Mouse (Mus musculus): ENCODE results near the gene Cxcr4.

Gene Cxcr4

GRCm38 (mm10) chr1:128592211-128592741 lies at the start of gene Cxcr4:
TSS of gene Cxcr4 (minus strand) at chr1:128592293.
- peak; percentile 92 for DNase-seq (ENCODE audit: low read depth, low spot score)

GRCm38 (mm10) chr1:128639707-128640107 lies 47.6 kb upstream of the Cxcr4 start:
- DNase-seq (ENCODE audit: low read depth, low spot score) = no peak

DNA sequence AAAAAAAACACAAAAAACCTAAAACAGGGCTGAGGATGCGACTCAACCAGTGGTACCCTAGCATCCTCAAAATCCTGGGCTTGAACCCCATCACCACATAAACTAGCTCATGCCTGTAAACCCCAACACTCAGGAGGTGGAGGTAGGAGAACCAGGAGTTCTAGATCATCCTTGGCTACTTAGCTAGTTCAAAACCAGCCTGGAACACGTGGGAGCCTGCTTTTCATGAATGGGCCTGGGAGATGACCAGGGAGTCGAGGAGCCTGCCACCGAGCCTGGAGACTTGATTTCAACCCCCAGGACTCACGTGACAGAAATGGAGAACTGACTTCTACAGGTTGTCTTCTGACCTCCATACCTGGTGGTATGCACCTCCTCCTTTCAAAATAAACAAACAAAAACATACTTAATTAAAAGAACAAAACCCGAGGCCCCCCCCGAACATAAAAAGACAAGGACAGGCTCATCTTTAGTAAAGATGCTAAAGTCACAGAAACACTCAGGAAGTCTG lies 45.2 kb upstream of the Cxcr4 start:
- no peak for DNase-seq (ENCODE audit: low read depth, low spot score)

GRCm38 (mm10) chr1:128636258-128637229 lies 44.5 kb upstream of the Cxcr4 start:
- DNase-seq (ENCODE audit: low read depth, low spot score) = no peak

DNA sequence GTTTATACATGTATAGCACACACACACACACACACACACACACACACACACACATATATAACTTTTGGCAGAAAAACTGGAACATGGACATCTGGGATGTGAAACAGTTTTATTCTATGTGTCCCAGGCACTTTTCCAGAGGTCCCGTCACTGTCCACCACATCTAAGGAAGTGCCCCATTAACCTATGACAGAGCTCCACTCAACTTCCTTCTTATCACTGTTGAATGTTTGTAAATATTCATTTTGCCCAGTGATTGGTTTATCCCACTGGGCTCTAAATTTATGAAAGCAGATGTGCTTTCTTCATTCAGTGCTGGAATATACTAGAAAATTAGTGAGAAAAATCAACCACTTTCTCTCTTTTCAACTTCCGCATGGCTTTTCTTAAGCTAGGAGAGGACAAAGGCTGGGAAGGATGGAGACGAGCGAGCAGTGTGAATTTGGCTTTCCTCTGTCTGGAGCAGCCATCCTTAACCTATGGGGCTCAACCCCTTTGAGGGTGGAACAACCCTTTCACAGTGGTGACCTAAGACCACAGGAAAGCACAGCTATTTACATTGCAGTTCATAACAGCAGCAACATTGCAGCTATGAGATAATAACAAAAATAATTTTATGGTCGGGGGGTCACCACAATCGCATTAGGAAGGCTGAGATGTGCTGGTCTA lies 41.8 kb upstream of the Cxcr4 start:
- DNase-seq (ENCODE audit: low read depth, low spot score) = no peak

GRCm38 (mm10) chr1:128632522-128632921 lies 40.4 kb upstream of the Cxcr4 start:
- DNase-seq (ENCODE audit: low read depth, low spot score) = no peak

GRCm38 (mm10) chr1:128626144-128626678 lies 34.1 kb upstream of the Cxcr4 start:
- no peak for DNase-seq (ENCODE audit: low read depth, low spot score)

DNA sequence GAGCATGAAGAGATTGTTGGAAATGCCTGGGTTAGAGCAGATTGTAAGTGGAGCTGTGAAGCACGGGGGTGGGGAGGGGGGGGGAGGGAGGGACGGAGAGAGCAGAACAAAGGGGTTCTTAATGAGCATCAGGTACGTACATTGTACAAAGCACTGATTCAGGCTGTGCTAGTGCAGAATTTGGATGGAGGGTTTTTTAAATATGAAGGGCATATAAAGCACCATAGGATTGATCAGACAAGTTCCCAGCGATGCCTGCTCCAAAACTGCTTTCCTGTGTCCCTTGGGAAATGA lies 31.4 kb upstream of the Cxcr4 start:
- no peak for DNase-seq (ENCODE audit: low read depth, low spot score)

- DNase-seq (ENCODE audit: low read depth, low spot score) = no peak
Observed at GRCm38 (mm10) chr1:128622867-128623593, 30.9 kb upstream of the Cxcr4 start.

DNA sequence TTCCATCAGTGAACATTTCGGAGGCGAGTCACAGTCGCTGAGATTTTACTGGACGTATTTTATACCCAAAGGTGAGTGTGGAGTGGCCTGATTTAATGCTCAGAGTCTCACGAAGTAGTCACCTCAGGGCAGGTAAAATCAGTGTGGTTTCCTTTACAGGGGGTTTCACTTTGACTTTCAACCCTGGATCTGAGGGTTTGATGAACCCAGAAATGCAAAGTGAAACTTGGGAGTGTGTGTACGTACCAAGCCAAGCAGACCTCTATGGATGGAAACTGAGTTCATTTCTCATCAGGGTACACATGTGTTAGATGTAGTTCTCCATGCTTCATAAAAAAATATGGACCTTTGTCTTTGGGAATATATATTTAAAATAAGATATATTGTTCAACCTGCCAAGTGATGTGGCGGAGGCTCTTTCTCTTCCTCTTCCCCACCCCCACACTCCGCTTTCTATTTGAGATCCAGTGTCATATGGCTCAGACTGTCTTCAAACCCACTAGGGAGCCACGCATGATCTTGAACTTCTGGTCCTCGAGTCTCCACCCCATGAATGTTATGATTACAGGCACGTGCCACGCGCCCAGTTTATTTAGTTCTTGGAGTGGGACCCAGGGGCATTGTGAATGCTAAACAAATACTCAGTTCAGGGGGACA lies 25.7 kb upstream of the Cxcr4 start:
- peak; percentile 60 for DNase-seq (ENCODE audit: low read depth, low spot score)

DNA sequence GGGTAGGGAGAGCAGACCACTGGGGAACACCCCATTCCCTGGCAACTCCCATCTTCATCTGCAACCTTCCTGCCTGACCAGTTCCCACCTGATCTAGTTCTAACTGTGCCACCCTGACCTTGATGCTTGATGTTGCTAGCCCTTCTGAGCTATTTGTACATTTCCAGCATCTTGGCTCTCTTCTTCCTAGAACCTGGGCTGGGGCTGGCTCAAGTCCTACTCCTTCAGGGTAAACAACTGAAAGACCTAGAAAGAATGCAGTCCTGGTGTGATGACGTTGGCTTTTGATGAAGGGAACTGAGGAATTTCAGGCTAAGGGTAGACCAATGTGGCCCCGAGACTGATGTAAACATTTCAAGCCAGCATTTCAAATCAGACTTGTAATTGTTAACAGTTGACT lies 24.5 kb upstream of the Cxcr4 start:
- DNase-seq (ENCODE audit: low read depth, low spot score) = no peak

DNA sequence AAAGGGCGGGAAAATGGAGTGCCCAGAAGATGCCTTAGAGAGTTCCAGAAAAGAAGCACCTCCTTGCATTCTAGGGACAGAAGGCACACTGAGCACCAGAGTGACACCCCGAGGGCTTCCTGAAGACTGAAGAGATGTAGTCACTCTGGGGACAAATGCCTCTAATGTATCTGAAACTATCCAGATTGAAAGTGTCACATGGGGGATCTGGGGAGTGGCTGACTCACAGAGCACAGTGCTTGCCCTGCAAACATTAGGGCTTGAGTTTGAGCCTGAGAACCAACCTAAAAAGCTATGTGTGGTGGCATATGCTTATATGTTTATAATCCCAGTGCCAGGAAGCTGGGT lies 23.3 kb upstream of the Cxcr4 start:
- no peak for DNase-seq (ENCODE audit: low read depth, low spot score)

DNA sequence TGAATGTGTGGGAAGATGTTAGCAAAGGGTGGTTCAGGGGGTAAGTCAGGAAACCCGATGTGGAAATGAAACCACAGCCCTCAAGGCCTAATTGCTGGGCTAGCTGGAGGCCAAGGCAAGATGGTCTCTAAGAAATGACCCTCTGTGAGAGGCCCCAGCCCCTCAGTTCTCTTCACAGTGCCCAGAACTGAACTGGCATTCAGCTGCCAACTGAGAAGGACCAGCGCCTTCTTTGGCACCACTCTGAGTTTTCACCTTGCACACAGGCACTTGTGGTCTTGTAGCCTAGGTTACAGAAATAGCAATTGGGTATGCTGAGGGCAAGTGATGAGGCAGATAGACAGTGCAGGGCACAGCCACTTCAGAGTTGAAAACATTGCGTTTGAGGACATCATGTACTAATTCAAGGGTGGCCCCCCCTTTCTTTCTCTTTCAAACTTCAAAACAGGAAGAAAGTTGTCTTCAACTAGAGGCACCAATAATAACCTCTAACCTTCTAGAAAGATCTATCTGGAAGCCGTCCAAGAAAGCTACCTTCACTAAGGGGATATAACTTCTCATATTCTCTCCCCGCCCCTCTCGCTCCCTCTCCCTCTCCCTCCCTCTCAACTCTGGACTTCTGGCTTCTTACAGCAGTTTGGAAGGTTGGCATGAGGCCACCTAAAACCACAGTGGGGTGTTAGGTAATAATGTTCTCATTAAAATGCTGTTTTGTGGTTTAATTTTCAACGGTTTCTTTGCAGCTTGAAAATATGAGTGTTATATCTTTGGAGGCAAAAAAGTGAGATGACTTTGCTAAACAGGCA lies 22.8 kb upstream of the Cxcr4 start:
- peak; percentile 95 for DNase-seq (ENCODE audit: low read depth, low spot score)

- peak; percentile 48 for DNase-seq (ENCODE audit: low read depth, low spot score)
Observed at GRCm38 (mm10) chr1:128608119-128608518, 16.0 kb upstream of the Cxcr4 start.

GRCm38 (mm10) chr1:128607423-128607822 lies 15.3 kb upstream of the Cxcr4 start:
- DNase-seq (ENCODE audit: low read depth, low spot score) = no peak

DNA sequence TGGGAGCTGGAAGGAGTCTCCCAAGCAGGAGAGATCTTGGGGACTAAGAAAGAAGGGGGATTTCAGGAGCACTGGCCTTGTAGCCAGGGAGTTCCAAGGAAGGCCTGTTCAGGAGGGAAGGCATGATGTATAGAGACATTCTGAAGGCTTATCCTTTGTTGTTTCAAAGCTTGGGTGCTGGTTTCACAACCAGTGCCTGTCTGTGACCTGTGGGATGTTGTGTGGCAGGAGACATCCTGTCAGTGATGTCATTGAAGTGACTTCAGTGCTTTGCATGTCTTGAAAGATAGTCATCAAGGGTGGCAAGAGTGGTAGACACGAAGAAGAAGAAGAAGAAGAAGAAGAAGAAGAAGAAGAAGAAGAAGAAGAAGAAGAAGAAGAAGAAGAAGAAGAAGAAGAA lies 13.7 kb upstream of the Cxcr4 start:
- peak; percentile 87 for DNase-seq (ENCODE audit: low read depth, low spot score)

- peak; percentile 52 for DNase-seq (ENCODE audit: low read depth, low spot score)
Observed at GRCm38 (mm10) chr1:128602688-128603385, 10.7 kb upstream of the Cxcr4 start.

DNA sequence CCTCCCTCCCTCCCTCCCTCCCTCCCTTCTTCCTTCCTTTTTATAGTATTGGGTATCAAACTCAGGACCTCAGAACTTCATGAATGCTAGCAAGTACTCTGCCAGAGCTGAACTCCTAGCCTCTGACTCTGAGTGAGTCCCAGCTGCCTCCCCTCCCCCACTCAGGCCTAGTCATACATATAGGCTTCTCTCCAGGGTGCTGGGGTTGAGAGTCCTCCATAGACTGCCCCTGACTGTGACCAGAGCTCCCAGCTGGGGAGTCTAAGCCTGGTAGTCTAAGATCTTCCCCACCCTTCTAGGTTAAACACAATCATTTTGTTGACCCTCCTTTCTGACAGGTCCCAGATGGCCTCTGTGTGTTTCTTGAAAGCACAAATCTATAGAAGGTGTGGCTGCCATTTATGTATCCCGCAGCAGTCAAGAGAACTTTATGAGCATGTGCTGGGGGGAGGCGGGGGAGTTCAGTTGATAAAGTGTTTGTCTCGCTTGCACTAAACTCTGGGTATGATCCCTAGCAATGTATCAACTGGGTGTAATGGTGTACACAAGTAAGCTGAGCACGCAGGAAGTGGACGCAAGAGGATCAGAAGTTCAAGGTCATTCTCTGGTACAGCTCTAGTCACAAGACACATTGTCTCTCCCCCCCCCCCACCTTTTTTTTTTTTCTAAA lies 10.1 kb upstream of the Cxcr4 start:
- DNase-seq (ENCODE audit: low read depth, low spot score) = peak; percentile 70

DNA sequence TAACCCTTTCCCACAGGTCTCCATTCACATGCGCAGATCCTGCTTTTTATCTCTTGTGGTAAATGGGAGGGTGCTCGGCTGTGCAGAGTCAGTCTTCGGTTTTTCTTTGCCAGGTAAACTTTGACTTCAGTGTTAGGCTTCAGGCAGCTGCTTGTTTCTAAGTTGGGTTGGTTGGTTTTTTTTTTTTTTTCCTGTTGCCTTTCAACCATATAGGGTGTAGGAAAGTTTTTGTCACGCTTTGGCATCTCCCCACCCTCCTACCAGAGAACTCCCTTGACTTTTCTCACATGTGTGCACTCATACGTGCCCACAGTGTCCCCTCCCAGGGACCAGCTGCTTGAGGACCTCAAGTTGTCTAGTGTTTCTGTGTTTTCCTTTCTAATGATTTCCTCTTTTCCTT lies 9.2 kb upstream of the Cxcr4 start:
- DNase-seq (ENCODE audit: low read depth, low spot score) = peak; percentile 85

All from CD4-positive helper T cell, adult 2 months (primary cell).